Mouse (Mus musculus): ENCODE measurements around the gene Exoc3.
A peak's percentile ranks its signal among the peaks of the same experiment; 100 is the strongest.

Exoc3 gene

DNA sequence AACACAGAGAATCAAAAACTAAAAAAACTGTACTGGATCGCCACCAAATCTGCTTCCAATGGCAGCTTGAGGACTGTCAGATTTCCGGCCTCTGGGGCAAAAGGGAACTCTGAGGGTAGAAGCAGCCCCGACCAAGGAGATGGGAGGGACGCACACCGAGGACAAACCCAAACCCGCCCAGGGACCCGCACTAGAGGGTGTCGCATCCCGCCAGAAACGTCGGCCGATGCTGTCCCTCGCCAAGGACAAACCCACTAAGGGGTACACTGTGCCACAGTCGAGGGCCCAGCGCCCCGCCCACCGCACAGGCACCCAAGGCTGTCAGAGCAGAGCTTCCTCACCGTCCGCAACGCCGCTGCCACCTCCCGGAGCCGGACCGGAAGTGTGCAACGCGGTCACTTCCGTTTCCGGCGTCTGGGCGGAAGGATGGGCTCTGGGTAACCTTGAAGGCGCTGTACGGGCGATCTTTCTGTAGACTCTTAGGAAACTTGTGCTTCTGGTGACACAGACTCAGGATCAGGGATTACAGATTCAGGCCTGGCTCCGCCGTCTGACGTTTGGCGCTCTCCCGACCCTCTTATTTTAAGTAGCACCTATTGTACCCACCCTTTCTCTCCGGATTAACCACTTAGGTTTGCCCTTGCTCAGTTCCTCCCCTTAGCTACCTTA is at the start of gene Exoc3:
Gene Exoc3, minus strand, starts transcription at position 416 of the 669 bp plus-strand sequence.
- DNase-seq (ENCODE audit: low spot score in 2 of 2) = peak; percentile 89 to 92

DNA sequence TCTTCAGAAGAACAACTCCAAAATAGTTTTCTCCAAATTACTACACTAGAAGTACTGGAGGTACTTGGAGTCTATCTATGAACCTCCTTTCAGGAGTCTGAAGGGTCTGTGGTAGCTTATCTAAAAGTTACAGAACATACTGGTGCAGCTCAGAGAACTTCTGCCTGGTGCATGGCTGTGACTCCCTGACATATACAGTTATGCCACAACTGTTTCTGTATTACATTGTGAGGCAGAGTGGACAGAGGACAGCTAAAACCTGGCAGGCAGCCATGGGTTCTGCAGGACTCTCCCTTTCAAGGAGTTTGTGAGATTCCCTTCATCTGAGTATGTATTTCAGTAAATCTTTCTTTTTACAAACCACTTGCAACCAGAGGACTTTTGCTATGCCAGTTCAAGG is 38.0 kb upstream of the Exoc3 start:
- DNase-seq (ENCODE audit: low spot score in 2 of 2) = no peak

DNA sequence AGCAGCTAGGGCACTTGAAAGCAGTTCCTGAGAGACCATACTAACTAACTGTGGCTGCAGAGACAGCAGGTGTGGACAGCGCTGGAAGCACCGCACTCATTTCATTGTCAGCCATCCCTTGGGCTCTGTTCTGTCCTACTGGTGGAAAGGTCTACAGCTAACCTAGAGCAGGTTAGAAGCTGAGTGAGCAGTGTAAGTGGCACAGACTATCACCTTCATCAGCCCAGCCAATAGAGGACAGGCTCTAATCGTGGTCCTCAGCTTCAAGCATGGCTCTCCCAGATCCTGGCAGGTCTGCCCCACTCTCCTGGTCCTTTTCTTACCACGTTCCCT is 37.3 kb upstream of the Exoc3 start:
- no peak for DNase-seq (ENCODE audit: low spot score in 2 of 2)

DNA sequence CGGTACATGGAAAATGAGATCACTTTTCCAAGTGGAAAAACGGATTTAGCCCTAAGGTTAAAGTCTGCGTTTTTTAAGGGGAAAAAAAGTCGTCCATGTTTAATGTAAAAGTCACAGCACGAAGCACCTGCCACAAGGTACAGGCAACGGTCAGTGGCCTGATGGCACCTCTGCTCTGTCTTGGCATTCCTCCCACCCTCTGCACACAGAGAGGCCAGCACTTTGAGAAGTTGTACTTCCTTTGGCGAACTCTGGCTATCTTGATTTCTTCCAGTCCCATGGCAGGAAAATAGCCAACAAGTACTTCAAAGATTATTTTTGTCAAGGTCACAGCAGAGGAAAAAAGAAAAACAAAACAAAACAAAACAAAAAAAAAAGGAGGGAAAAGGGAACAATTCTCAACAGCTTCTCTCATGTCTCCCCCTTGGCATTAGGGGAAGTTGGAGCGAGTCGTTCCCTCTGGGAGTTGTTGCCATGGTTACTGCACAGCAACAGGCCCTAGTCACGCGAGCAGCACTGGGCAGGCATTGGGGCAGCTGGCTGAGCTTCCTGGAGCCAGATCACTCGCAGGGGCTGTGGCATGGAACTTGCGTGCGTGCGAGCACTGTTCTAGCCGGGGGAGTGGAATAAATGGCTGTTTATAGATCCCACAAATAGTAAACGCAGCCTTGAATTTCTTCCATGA is 36.8 kb upstream of the Exoc3 start:
- DNase-seq (ENCODE audit: low spot score in 2 of 2) = peak; percentile 72 to 76

DNA sequence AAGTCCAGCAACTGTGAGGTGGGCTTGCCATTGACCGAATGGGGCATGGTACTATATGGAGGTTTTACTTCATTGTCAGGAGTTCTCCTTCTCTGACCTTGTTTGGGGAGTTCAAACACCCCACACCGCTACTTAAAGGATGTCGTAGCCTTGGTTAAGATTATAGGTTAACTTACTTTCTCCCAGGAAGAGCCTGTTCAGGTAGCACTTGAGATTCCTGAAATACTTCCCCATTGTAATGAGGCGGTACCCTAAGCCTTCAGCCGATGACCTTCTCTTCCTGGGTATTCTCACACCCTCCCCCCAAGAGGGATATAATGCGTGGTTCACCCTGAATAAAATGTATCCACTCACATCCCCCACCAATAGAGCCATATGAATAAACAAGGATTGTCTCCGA is 29.0 kb upstream of the Exoc3 start:
- DNase-seq (ENCODE audit: low spot score in 2 of 2) = no peak

DNA sequence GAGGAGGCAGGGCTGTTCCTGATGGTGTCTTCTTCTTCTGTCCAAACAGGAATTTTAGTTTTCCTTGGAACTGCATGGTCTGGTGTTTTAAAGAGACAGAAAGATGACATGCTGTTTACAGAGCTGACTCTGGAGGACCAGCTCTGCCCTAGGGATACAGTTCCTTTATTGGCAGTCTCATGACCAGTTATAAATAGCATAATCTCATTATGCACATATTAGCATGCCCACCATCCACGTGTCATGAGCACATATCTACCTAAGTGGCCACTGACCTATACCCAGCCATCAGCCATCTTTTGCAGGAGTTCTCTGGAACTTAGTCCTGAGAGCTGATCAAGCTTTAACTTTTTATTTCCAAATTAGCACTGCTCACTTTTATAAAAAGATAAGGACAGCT is 12.1 kb upstream of the Exoc3 start:
- DNase-seq (ENCODE audit: low spot score in 2 of 2) = no peak

DNA sequence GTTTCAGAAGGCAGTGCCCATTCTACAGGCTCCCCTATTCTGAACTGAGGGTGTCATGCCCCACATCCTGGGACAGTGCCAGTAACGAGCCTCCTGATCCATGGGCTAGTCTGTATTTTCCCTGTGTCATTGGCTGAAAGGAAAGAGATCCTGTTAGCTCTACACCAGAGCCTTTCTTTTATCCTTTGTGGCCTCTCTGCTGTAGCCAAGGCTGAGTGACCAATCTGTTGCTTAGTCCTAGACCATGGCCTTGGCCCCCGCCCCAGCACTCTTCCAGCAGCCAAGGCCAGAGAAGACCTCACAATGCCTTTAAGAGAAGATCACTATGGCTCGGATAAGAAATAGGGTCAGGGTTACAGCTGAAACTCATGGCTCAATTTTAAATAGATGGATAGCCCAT is 9.9 kb upstream of the Exoc3 start:
- no peak for DNase-seq (ENCODE audit: low spot score in 2 of 2)

DNA sequence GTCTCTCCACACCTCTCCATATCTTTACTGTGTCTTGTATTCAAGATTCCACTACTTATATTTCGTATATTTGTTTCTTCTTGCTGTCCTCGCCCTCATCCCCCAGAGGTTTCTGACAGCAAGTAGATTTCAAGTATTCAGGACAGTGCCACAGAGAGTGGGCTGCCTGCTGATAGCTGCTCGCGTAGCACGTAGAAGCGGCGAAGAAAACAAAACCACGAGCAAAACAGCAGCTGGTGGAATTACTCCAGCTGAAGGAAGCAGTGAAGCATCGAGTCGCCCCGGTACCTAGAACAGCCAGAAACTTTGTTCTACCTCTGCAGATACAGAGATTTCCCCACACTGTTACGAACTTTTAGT is 434 bp upstream of the Exoc3 start:
- no peak for DNase-seq (ENCODE audit: low spot score in 2 of 2)

DNA sequence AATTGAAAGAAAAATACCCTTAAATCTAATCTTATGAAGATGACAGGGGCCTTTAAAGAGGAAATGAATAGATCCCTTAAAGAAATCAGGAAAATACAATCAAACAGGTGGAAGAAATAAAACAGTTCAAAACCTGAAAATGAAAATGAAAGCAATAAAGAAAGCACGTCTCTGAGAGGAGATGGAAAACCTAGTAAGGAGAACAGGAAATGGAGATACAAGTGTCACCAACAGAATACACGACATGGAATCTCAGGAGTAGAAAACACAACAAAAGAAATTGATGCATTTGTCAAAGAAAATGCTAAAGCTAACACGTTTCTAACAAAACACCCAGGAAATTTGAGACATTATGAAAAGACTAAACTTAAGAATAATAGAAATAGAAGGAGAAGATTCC is 12.1 kb downstream of the Exoc3 start:
- no peak for DNase-seq (ENCODE audit: low spot score in 2 of 2)

DNA sequence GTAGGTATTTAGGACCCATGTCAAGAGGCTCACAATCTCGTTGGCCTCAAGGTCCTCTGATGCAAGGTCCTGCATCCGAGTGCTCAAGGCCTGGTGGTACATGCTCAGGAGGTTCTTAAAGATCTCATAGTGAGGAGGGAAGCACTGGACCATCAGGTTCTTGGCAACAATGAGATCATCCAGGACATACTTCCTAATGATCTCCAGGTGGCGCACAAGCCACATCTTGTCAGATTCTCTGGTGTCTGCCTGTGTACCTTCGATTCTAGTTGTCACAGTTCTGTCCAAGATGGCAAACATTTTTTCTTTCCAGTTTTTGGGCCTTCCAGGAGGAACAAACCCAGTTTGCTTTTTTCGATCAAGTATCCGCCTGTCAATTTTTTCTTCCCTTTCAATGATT is 15.9 kb downstream of the Exoc3 start:
- no peak for DNase-seq (ENCODE audit: low spot score in 2 of 2)

DNA sequence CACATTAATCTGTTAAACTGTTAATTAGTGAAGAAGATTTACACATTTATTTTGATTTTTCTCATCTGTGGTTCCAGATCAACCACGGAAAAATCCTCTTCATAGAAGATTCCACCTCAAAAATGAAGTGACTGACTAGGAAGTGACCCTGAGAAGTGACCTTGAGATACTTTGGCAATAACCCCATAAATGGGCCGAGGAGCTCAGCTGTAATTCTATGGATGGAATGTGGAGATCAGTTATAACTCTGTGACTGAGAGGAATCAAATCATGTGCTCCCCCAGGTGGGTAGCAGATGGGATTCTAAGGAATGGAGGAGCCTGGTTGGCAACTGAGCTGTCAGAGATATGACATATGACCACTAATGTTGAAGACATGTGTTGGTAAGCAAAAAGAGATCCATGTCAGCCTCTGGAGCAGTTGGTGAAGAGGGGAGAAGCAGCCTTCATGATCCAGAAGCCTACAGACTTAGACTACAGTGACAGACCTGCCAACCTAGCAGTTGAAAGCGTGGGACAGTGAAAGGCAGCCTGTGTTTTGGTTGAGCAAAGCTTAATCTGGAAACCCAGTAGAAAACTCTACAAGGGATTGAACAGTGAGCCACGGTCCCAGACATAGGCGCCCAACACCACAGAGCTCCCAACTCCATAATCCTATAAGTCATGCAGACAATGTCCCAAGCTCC is 25.4 kb downstream of the Exoc3 start:
- DNase-seq (ENCODE audit: low spot score in 2 of 2) = no peak

DNA sequence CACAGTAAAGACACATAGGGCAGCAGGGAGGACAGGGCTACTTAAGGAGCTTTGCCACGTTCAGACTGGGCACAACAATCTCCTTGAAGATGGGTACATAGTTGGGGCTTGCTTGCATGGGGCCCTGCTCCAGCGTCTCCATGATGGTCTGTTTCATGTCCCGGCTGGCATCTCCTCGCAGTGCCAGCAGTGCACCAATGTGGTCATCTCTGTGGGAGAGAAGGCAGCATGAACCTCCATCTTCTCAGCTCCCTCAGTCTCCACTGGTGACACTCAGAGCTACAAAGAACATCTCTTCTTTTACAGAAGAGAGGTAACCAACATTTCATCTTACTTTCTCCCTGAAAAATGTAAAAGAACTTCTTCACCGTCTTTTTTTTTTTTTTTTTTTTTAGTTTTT is 36.5 kb downstream of the Exoc3 start:
- no peak for DNase-seq (ENCODE audit: low spot score in 2 of 2)

DNA sequence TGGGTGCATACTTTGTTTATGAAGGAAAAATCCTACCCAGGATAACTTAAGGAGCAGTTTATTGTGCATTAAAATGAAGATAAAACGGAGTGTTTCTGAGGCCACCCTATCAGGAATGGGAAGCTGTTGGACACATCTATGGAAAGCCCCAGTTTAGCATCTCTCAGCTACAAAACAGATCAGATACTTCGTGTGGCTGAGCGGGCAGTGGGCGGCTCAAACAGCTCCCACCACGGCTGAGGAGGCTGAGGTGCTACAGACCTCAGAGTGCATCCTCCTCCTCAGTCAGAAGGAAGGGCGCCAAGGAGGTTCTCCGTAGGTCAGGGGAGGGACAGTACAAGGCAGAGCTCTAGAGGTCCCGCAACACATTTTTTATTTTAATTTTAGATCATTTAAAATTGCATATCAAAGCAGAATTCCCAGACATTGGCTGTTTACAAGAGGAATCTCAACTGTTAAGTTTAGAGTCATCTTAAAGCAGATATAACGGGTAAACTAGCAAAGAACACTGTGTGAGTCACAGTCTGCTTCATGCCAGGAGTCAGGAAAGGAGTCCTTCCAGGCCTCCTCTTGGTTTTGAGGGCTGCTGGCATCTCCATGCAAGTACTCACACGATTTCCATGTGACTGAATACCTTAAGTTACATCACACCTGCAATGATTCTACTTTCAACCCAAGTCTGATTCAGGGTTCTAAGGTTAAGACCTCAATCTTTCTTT is 38.9 kb downstream of the Exoc3 start:
- no peak for DNase-seq (ENCODE audit: low spot score in 2 of 2)

DNA sequence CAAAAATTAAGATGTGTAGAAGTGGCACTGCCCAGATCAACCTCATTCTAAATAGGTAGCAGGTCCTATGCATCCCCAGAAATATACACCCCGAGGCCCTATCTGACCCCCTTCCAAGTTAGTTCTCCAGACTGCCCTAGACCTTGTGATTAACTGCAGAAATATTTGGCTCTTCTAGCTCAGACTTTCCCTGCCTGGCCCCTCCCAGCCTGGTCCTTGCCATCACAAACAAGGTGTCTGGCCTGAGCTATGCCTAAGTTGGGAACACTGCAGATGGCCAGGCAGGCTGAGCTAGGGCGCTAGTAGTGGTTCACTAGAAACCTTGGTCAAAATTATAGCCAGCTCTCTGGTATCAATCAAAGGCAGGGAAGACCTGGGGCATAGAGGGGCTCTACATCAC is 41.0 kb downstream of the Exoc3 start:
- peak; percentile 31 to 46 for DNase-seq (ENCODE audit: low spot score in 2 of 2)

DNA sequence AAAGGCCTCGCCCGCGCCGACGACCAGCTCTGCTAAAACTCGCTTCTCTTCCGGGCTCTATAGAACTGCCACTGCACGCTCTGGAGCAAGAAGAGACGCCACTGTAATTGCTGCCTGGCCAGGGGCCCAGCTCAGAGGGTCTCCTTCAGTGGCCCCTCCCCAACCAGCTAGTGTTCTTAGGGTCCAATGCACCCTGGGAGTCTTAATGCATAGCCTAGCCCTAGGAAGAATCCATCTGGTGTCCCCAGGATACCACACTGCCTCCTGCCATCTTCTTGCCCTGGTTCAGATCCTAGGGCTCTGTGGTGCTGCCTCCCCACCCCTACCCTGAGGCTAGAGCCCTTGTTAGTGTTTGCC is 41.5 kb downstream of the Exoc3 start:
- peak; percentile 6 to 12 for DNase-seq (ENCODE audit: low spot score in 2 of 2)

DNA sequence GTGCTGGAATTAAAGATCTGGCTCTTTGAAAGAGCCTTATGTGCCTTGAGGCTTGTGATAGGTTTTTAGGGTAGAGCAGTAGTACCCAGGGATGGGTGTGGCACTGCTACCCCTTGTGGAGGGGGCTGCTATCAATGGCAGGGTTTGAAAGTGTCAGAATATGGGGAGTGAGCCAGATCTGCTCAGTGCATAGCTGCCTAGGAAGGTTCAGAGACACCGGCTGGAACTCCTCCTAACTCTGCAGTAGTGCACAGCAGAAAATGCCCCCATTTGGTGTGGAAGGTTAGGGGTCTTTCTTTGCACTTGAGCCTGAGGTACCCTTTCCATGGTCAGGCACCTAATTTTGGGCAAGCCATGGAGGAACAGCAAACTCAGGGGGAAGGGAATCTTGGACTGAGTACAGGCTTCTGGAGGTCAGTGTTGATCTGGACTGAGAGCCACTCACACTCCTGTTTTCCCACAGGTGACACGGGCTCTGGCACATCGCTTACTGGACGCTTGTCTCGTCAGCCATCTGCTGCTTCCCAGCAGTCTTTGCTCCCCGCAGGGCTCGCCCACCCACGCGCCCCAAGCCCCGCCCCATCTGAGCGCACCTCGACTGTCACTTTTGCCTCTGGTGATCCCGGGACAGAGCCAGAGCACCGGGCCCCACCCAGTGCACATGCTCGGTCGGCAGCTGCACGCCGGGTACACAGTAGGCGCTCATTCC is 42.0 kb downstream of the Exoc3 start:
- peak; percentile 18 to 24 for DNase-seq (ENCODE audit: low spot score in 2 of 2)

DNA sequence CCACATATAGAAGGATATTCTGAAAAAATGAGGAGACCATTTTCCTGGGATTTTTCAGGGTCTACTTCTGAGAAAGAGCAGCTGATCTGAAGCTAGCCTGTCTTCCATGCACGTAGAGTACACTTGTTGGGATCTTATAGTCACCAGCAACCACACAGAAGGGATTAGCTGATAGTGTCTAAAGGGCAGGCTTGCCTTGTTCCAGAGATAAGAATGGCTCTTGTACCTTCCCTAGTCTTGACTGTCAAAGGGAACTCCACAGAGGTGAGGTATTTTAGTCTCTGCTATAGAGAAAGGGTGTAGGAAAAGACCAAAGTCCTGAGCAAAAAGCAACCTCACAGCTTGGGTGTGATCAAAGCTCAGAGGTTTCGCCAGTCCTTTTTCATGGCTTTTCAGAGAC is 61.2 kb downstream of the Exoc3 start:
- no peak for DNase-seq (ENCODE audit: low spot score in 2 of 2)

DNA sequence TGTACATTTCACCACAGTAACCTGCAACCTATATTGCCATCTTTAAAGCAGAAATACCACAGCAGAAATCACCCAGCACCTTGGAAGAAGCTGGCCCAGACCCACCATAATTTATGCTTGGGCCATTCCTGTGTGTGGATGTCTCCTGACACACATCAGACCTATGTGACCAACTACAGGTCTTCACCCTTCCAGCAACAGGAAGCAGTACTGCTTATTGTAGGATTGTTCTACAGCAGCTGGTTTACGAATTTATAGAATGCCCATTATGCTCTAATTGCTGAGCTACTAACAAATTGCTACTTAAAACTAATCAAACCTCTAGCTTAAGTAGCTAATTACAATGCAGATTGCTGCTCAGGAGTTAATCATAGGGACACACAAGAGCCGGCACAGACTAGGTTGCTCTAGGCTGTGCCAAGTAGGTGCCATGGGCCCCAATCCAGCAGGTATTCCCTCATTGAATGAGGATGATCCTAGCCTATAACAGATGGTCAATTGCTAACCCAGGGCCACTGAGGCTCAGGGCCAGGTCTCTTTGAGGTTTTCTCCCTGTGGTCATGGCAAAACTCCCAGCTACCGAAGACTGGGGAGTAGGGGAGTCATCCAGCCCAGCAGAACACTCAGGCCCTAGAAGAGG is 62.4 kb downstream of the Exoc3 start:
- DNase-seq (ENCODE audit: low spot score in 2 of 2) = no peak

DNA sequence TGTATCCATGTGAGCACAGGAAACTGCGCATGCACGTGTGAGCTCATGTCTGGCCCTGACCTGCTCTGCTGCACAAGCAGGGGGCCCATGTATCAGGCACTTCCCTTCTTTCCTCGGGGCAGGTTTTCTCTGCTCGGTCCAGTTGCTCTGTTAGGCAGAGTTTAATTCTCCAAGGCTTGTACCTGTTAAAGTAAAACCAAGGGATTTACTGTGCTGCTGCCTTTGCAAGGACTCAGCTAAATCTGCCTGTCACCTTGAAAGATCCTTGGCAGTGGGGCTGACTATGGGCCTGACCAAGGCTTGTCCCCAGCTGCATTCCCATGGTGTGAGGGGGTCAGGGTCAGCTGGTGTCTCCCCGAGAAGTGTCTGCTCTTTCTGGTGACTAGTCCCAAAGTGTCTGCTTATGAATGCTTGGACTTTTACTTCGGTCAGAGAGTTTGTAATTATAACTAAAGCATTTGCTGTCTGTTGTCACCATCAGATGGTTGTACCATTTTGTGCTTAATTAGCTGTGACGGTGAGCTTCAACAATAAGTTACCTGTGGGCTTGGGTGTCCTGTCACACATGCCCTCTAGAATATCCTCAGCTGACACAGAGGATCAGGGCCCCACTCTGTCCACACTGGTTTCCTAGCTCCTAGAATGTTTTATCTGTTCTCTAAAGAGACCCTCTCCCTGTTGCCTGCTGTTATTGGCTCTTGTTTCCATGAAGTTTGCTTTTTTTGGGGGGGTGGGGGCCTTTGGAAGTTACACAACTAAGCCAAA is 64.2 kb downstream of the Exoc3 start:
- no peak for DNase-seq (ENCODE audit: low spot score in 2 of 2)

DNA sequence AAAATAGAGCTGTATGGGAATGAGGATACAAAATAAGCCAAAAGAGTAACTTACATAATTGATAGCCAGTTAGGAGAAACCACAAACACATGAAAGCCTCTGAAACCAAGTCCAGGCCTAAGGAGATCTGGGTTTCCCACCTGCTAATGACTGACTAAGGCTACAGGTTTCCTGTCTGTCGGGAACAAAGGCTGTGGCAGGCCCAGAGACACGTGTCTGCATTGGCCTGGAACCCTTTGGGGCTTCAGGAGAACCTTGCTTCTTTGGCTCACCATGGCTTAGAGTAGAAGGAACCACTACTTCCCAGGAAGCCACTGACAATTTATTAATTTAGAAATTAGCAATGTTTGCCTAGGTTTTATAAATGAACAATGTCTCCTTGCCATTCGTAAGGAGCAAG is 65.2 kb downstream of the Exoc3 start:
- DNase-seq (ENCODE audit: low spot score in 2 of 2) = no peak

DNA sequence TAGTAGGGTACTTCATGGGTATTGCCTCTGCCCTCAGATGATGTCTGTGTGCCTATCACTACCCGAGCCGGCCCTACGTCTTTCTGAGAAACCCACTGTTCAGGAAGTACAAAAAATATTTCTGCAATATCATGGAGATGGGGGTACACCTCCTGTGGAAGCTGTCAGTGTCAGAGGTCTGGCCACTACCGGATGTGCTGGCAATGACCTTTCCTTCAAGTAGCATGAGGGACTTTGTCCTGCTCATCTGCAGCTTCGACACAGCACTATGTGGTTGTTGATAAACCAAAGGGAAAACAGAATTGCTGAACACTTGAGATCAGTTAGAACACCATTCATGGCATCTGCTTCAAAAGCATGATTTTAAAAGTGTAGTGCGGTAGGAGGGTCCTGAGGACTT is 67.7 kb downstream of the Exoc3 start:
- no peak for DNase-seq (ENCODE audit: low spot score in 2 of 2)

Data from heart, adult 9 months (tissue).